Mouse (Mus musculus): ENCODE measurements around the gene Nrf1. TPM values are rescaled to one million over a fixed set of nuclear protein-coding genes. Genes with fewer than 3 reads are reported as not detected.

The Nrf1 gene
- polyA plus RNA-seq, 1 experiment from 2014 or later: 54.6 TPM

DNA sequence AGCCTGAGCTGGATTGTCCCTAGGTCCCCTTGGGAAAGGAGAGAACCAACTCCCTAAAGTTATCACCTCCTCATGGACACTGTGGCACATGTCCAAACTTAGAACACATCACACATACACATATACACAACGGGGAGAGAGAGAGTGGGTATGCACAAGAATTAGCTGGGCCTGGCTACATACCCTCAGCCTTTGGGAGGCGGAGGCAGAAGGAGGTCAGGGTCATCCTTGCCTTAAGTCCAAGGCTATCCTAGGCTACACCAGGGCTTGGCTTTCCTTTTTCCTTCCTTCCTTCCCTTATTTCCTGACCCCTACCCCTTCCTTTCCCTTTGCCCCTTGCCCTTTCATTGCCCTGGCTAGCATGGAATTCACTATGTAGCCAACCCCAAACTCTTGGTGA is 14.8 kb downstream of the Nrf1 start:
- Histone ChIP-seq H3K9ac (replicated peaks; ENCODE audit: low read depth, low read length) (no peak overlapping the region), H3K27ac (ENCODE audit: low read length) (no peak overlapping the region), H3K4me1 (replicated peaks; ENCODE audit: control insufficient read depth, insufficient read depth, low read length) (no peaks in the 10 kb centered on the region), H3K27me3 (replicated peaks; ENCODE audit: control insufficient read depth, insufficient read depth, low read length) (no peaks in the 10 kb centered on the region), H3K36me3 (ENCODE audit: control insufficient read depth, insufficient read depth) (no peaks in the 10 kb centered on the region), H3K4me2 (ENCODE audit: low read length) (no peak overlapping the region), H3K9me3 (ENCODE audit: control insufficient read depth, low read length) (no peaks in the 10 kb centered on the region), H3K4me3 (replicated peaks; ENCODE audit: low read length) (no peak overlapping the region)
- WGBS: 97% methylated on average over 2 of the region's 2 CpGs
- no peak for ATAC-seq

DNA sequence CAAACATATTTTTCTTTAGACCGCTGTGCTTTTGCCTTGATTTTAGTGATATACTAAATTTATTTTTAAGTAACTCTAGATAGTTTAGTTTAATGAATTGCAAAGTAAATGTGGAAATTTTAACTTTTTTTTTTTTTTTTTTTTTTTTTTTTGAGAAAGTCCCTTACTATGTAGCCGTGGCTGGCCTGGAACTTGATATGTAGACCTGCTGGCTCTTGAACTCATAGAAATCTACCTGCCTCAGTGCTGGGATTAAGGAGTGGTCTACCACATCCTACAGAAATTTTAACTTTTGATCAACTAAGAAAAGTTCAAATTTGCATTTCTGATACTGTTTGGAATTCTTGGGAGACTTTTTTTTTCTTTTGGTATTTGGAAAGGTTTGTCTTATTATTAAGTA is 17.6 kb downstream of the Nrf1 start:
- WGBS: 89% methylated on average over 2 of the region's 2 CpGs
- Histone ChIP-seq H3K4me2 (ENCODE audit: low read length) (no peak overlapping the region), H3K4me1 (replicated peaks; ENCODE audit: control insufficient read depth, insufficient read depth, low read length) (no peaks in the 10 kb centered on the region), H3K4me3 (replicated peaks; ENCODE audit: low read length) (no peak overlapping the region), H3K27ac (ENCODE audit: low read length) (no peak overlapping the region), H3K36me3 (ENCODE audit: control insufficient read depth, insufficient read depth) (no peaks in the 10 kb centered on the region), H3K9ac (replicated peaks; ENCODE audit: low read depth, low read length) (no peak overlapping the region), H3K27me3 (replicated peaks; ENCODE audit: control insufficient read depth, insufficient read depth, low read length) (no peaks in the 10 kb centered on the region), H3K9me3 (ENCODE audit: control insufficient read depth, low read length) (no peaks in the 10 kb centered on the region)
- ATAC-seq: no peak

DNA sequence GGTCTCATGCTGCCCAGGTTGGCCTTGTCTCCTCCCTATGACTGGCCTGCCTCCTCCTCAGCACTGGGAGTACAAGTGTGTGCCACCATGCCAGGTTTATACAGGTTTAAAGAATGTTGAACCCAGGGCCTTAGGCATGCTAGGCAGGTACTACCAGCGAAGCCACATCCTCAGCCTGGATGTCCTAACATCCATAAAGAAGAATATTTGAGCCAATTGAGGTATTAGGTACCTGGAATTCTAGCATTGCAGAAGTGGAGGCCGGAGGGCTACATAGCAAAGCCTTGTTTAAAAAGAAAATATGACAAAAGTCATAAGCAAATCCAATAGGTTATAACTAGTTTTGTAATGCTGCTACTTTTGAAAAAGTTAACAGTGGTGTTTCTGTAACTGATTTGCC is 19.0 kb downstream of the Nrf1 start:
- WGBS: 97% methylated on average over 2 of the region's 2 CpGs
- Histone ChIP-seq H3K27ac (ENCODE audit: low read length) (no peak overlapping the region), H3K4me2 (ENCODE audit: low read length) (no peak overlapping the region), H3K36me3 (ENCODE audit: control insufficient read depth, insufficient read depth) (no peaks in the 10 kb centered on the region), H3K27me3 (replicated peaks; ENCODE audit: control insufficient read depth, insufficient read depth, low read length) (no peaks in the 10 kb centered on the region), H3K4me3 (replicated peaks; ENCODE audit: low read length) (no peak overlapping the region), H3K9me3 (ENCODE audit: control insufficient read depth, low read length) (no peaks in the 10 kb centered on the region), H3K4me1 (replicated peaks; ENCODE audit: control insufficient read depth, insufficient read depth, low read length) (no peaks in the 10 kb centered on the region), H3K9ac (replicated peaks; ENCODE audit: low read depth, low read length) (no peak overlapping the region)
- no peak for ATAC-seq

DNA sequence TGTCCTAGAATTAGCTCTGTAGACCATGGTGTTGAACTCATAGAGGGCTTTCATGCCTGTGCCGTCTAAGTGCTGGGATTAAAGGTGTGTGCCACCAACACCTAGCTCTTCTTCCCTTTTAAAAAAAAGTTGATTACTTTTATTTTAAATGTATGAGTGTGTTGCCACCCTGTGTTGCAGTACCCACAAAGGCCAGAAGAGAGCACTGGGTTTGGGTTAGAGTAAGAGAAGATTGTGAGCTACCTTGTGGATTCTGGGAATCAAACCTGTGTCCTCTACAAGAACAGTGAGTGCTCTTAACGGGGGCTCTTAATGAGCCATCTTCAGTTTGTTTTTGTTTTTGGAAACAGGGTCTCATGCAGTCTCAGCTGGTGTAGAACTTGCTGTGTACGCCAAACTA is 24.7 kb downstream of the Nrf1 start:
- ATAC-seq: no peak
- no peak overlapping the region for H3K4me3 ChIP-seq (replicated peaks; ENCODE audit: low read length)
- no peak overlapping the region for H3K27ac ChIP-seq (ENCODE audit: low read length)
- H3K4me2 ChIP-seq (ENCODE audit: low read length): no peak overlapping the region
- H3K9me3 ChIP-seq (ENCODE audit: control insufficient read depth, low read length): no peaks in the 10 kb centered on the region
- H3K4me1 ChIP-seq (replicated peaks; ENCODE audit: control insufficient read depth, insufficient read depth, low read length): no peaks in the 10 kb centered on the region; the same call in 1 of the 2 replicates
- H3K9ac ChIP-seq (replicated peaks; ENCODE audit: low read depth, low read length): no peak overlapping the region
- H3K36me3 ChIP-seq (ENCODE audit: control insufficient read depth, insufficient read depth): no peaks in the 10 kb centered on the region
- WGBS: 87% methylated on average over 3 of the region's 3 CpGs
- no peaks in the 10 kb centered on the region for H3K27me3 ChIP-seq (replicated peaks; ENCODE audit: control insufficient read depth, insufficient read depth, low read length)

DNA sequence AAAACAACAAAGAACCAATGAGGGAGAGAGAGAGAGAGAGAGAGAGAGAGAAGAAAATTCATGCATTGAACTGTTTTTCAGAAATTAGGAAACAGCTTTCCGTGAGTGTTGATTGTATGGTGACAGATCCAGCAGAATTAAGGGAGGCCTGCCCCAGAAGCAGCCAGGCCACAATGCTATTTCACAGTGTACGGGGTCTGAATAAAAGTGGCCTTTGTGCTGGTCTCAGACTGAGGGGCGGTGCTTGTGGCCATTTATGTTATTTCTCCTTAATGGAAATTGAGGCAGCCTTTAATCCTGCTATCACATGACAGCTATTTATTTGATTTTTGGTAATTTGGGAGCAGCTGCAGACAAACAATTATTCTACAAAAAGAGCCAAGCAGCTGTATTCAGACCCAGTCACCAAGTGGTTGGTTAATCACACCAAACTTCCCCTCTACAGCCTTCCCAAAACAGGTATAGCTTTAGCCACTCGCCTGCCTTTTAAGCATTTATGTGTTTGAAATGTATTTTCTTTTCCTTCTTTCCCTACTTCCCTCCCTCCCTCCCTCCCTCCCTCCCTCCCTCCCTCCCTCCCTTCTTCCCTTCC is 31.2 kb downstream of the Nrf1 start:
- Histone ChIP-seq H3K27ac (ENCODE audit: low read length) (peak overlapping the region; percentile 60), H3K4me2 (ENCODE audit: low read length) (no peak overlapping the region), H3K9me3 (ENCODE audit: control insufficient read depth, low read length) (no peaks in the 10 kb centered on the region), H3K4me3 (replicated peaks; ENCODE audit: low read length) (no peak overlapping the region), H3K27me3 (replicated peaks; ENCODE audit: control insufficient read depth, insufficient read depth, low read length) (no peaks in the 10 kb centered on the region), H3K9ac (replicated peaks; ENCODE audit: low read depth, low read length) (no peak overlapping the region), H3K36me3 (ENCODE audit: control insufficient read depth, insufficient read depth) (no peaks in the 10 kb centered on the region), H3K4me1 (replicated peaks; ENCODE audit: control insufficient read depth, insufficient read depth, low read length) (peaks cover 14% of the 10 kb centered on the region; the same call in 1 of the 2 replicates)
- ATAC-seq: peak; percentile 88
- 11% methylated on average over 4 of the region's 4 CpGs for WGBS

DNA sequence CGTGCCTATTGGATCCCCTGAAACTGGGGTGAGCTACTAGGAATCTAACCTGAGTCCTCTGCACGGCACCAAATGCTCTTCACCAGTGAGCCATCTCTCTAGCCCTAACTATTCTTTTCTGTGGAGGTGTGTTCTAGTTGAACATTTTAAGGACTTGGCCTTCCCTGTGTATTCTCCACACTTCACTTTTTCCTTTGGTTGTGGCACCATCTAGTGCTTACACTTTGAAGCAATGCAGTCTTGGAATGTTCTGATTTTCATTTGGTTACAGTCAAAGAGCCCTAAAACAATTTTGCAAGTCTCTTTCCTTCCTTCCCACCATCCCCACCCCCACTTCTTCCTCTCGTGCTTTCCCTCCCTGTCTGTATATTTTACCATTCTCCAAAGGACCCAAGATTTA is 33.6 kb downstream of the Nrf1 start:
- 74% methylated on average over 3 of the region's 3 CpGs for WGBS

DNA sequence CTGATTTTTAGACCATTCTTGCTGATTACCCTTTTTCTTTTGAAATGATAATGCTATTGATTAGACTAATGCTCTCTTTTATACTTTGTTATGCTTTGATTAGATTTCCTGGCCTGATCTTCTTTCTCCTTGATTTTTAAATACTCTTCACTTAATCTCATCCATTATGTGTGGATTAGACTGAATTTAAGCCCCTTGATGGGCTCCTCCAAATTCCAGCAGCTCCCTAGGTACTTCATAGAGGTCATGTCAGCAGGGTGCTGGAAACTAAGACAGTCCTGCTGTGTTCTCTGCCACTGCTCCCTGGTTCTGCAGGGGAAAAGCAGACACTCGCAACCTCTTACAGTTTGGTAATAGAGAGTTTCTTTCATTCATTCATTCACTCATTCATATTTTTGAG is 35.5 kb downstream of the Nrf1 start:
- Histone ChIP-seq H3K9ac (replicated peaks; ENCODE audit: low read depth, low read length) (no peak overlapping the region), H3K36me3 (ENCODE audit: control insufficient read depth, insufficient read depth) (no peaks in the 10 kb centered on the region), H3K9me3 (ENCODE audit: control insufficient read depth, low read length) (no peaks in the 10 kb centered on the region), H3K27ac (ENCODE audit: low read length) (no peak overlapping the region), H3K27me3 (replicated peaks; ENCODE audit: control insufficient read depth, insufficient read depth, low read length) (no peaks in the 10 kb centered on the region), H3K4me2 (ENCODE audit: low read length) (no peak overlapping the region), H3K4me1 (replicated peaks; ENCODE audit: control insufficient read depth, insufficient read depth, low read length) (peaks cover 14% of the 10 kb centered on the region; the same call in 1 of the 2 replicates), H3K4me3 (replicated peaks; ENCODE audit: low read length) (no peak overlapping the region)
- no peak for ATAC-seq
- WGBS: 37% methylated on average over 1 of the region's 1 CpGs

More for the DNA sequence above, 33.6 kb downstream of the Nrf1 start:
- Histone ChIP-seq H3K4me2 (ENCODE audit: low read length) (no peak overlapping the region), H3K4me3 (replicated peaks; ENCODE audit: low read length) (no peak overlapping the region), H3K4me1 (replicated peaks; ENCODE audit: control insufficient read depth, insufficient read depth, low read length) (peaks cover 14% of the 10 kb centered on the region; the same call in 1 of the 2 replicates), H3K27me3 (replicated peaks; ENCODE audit: control insufficient read depth, insufficient read depth, low read length) (no peaks in the 10 kb centered on the region), H3K36me3 (ENCODE audit: control insufficient read depth, insufficient read depth) (no peaks in the 10 kb centered on the region), H3K27ac (ENCODE audit: low read length) (no peak overlapping the region), H3K9me3 (ENCODE audit: control insufficient read depth, low read length) (no peaks in the 10 kb centered on the region), H3K9ac (replicated peaks; ENCODE audit: low read depth, low read length) (no peak overlapping the region)
- ATAC-seq: no peak

DNA sequence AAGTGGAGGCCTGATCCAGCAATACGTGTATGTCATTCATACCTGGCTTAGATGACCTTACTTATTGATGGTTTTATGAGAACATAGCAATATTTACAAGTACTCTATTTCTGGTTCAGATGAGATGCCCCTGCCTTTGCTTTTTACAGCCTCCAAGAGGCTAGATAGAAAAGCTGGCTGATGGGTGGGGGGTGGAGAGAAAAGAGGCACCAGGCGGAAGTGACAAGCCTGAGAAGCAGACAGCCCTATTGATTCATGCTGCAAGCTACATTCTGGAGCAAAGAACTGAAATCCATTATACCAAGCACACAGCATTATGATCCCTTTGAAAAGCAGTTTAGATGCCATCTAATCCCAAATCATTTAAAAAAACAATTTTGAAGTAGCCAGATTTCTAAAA is 37.6 kb downstream of the Nrf1 start:
- no peak overlapping the region for H3K4me3 ChIP-seq (replicated peaks; ENCODE audit: low read length)
- WGBS: 27% methylated on average over 2 of the region's 2 CpGs
- H3K36me3 ChIP-seq (ENCODE audit: control insufficient read depth, insufficient read depth): peaks cover 5% of the 10 kb centered on the region; the same call in 1 of the 2 replicates
- H3K4me2 ChIP-seq (ENCODE audit: low read length): no peak overlapping the region
- no peak for ATAC-seq
- no peak overlapping the region for H3K9ac ChIP-seq (replicated peaks; ENCODE audit: low read depth, low read length)
- H3K27me3 ChIP-seq (replicated peaks; ENCODE audit: control insufficient read depth, insufficient read depth, low read length): no peaks in the 10 kb centered on the region
- H3K9me3 ChIP-seq (ENCODE audit: control insufficient read depth, low read length): no peaks in the 10 kb centered on the region
- H3K4me1 ChIP-seq (replicated peaks; ENCODE audit: control insufficient read depth, insufficient read depth, low read length): no peaks in the 10 kb centered on the region; the same call in 1 of the 2 replicates
- H3K27ac ChIP-seq (ENCODE audit: low read length): no peak overlapping the region

DNA sequence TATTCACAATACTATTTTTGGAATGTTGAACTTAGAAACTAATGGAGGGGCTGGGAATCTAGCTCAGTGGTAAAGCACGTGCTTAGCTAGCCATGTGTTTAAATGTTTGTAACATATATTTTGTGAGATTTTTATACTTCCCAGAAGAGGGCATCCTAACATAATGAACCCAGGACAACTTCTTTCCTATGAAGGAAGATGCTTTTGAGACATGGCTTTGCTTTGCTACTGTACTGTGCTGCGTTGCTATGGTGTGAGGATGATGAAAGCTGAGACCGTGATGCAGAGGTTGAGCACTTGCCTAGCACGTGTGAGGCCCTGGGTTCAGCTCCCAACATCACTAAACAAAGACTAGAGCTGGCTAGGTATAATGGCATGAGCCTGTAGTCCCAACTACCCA is 43.4 kb downstream of the Nrf1 start:
- Histone ChIP-seq H3K4me1 (replicated peaks; ENCODE audit: control insufficient read depth, insufficient read depth, low read length) (no peaks in the 10 kb centered on the region), H3K36me3 (ENCODE audit: control insufficient read depth, insufficient read depth) (peaks cover 5% of the 10 kb centered on the region; the same call in 1 of the 2 replicates), H3K4me3 (replicated peaks; ENCODE audit: low read length) (no peak overlapping the region), H3K27me3 (replicated peaks; ENCODE audit: control insufficient read depth, insufficient read depth, low read length) (no peaks in the 10 kb centered on the region), H3K4me2 (ENCODE audit: low read length) (no peak overlapping the region), H3K27ac (ENCODE audit: low read length) (no peak overlapping the region), H3K9ac (replicated peaks; ENCODE audit: low read depth, low read length) (no peak overlapping the region), H3K9me3 (ENCODE audit: control insufficient read depth, low read length) (no peaks in the 10 kb centered on the region)
- 68% methylated on average over 4 of the region's 4 CpGs for WGBS
- ATAC-seq: no peak

DNA sequence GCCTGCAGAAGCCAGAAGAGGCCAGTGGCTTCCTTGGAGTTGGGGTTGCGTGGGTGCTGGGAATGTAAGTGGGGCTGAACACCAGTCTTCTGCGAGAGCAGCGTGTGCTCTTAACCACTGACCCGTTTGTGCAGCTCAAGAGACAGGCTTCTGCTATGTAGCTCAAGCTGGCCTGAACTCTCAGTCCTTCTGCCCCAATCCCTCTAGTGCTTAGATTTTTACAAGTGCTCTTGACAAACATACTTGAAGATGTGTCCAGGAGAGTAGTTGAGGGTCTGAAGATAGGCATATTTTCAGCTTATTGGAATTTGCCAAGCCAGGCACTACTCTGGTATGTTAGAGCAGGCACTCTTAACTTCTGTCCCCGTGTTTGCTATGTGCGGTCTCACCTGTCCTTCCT is 45.0 kb downstream of the Nrf1 start:
- H3K4me2 ChIP-seq (ENCODE audit: low read length): no peak overlapping the region
- H3K36me3 ChIP-seq (ENCODE audit: control insufficient read depth, insufficient read depth): peaks cover 5% of the 10 kb centered on the region; the same call in 1 of the 2 replicates
- H3K27me3 ChIP-seq (replicated peaks; ENCODE audit: control insufficient read depth, insufficient read depth, low read length): no peaks in the 10 kb centered on the region
- no peak overlapping the region for H3K27ac ChIP-seq (ENCODE audit: low read length)
- no peak overlapping the region for H3K4me3 ChIP-seq (replicated peaks; ENCODE audit: low read length)
- H3K4me1 ChIP-seq (replicated peaks; ENCODE audit: control insufficient read depth, insufficient read depth, low read length): no peaks in the 10 kb centered on the region
- H3K9me3 ChIP-seq (ENCODE audit: control insufficient read depth, low read length): no peaks in the 10 kb centered on the region
- no peak for ATAC-seq
- WGBS: 96% methylated on average over 6 of the region's 6 CpGs
- H3K9ac ChIP-seq (replicated peaks; ENCODE audit: low read depth, low read length): no peak overlapping the region

Data from forebrain, embryonic 16.5 days (tissue).